In the genomic region with DNA sequence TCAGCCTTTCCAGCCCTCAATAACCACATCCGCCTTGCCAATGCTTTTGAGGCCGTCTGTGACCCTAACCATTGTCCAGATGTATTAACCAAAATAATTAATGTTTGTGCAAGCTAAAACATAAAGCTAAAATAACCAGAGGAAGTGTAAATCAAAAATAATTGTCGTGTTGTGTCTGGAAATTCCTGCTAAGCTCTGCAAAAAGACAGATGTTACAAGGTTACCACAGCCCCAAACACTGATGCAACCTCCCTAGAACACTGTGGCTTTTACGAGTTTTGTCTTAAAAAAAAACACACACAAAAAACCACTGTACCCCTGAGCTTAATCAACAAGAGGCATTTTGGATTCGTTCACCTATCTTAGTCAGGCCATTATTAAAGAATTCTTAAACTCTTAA, we compare ENCODE assay signal across 9 mouse cellular contexts.
"Had no signal": no experiment of that assay in that cellular context is flagged by ENCODE, and none has a peak within 500 bp of the region (broad histone marks: within the 10 kb centered on the region; RNA-seq: fewer than 3 reads in every experiment).

No protein-coding gene starts in this region.

- H3K4me3 ChIP-seq: limb, embryonic 15.5 days; liver, embryonic 12.5 days; midbrain, embryonic 12.5 days had no signal

- H3K27me3 ChIP-seq: limb, embryonic 15.5 days; liver, embryonic 12.5 days; midbrain, embryonic 12.5 days had no signal

- H3K4me2 ChIP-seq: limb, embryonic 15.5 days; liver, embryonic 12.5 days; lung, embryonic 14.5 days; midbrain, embryonic 12.5 days had no signal

- H3K27ac ChIP-seq: limb, embryonic 15.5 days; liver, embryonic 12.5 days; midbrain, embryonic 12.5 days had no signal

- H3K9me3 ChIP-seq: limb, embryonic 15.5 days; liver, embryonic 12.5 days; midbrain, embryonic 12.5 days had no signal

- DNase-seq: lung, embryonic 14.5 days; right cerebral cortex, postnatal 14 days; thymus, adult 18-20 months; thymus, postnatal 14 days had no signal

- H3K36me3 ChIP-seq: limb, embryonic 15.5 days; liver, embryonic 12.5 days; midbrain, embryonic 12.5 days had no signal

- H3K9ac ChIP-seq: limb, embryonic 15.5 days; liver, embryonic 12.5 days; lung, embryonic 14.5 days; midbrain, embryonic 12.5 days had no signal

- ATAC-seq: intestine, postnatal 0 days; liver, embryonic 12.5 days; midbrain, embryonic 16.5 days had no signal
